Mouse (Mus musculus) embryonic facial prominence, embryonic 13.5 days (tissue): Measurements from ENCODE around the gene Gpatch4. TPM values are rescaled to one million over a fixed set of nuclear protein-coding genes. Genes with fewer than 3 reads are reported as not detected.

Experiments used
- ATAC-seq: fragments of 200-750 bp; cut with Nextera tagmentation; 2 replicates; pipeline ENCODE4 v1.8.0; 2017; ENCODE audit warnings: low read depth; ENCODE audit not compliant: insufficient number of reproducible peaks, insufficient read depth, low FRiP score, low TSS enrichment
- H3K27ac ChIP-seq: fragments of 300-500 bp; sonication (generic); 2 replicates; pipeline ENCODE4 v1.5.1; 2015; ENCODE audit warnings: moderate library complexity, mild to moderate bottlenecking, inconsistent platforms
- H3K27me3 ChIP-seq: fragments of 300-500 bp; sonication (generic); 2 replicates; pipeline ENCODE4 v1.6.1; 2015; ENCODE audit warnings: mild to moderate bottlenecking, inconsistent platforms
- H3K36me3 ChIP-seq: fragments of 300-500 bp; sonication (generic); 2 replicates; pipeline ENCODE4 v1.6.1; 2015; ENCODE audit warnings: mild to moderate bottlenecking, inconsistent platforms
- H3K4me1 ChIP-seq: fragments of 300-500 bp; sonication (generic); 2 replicates; pipeline ENCODE4 v1.6.1; 2015; ENCODE audit warnings: inconsistent platforms
- H3K4me2 ChIP-seq: fragments of 300-500 bp; sonication (generic); 2 replicates; pipeline ENCODE4 v1.6.1; 2015; ENCODE audit warnings: moderate library complexity, mild to moderate bottlenecking, inconsistent platforms
- H3K4me3 ChIP-seq: fragments of 300-500 bp; sonication (generic); 2 replicates; pipeline ENCODE4 v1.5.1; 2015; ENCODE audit warnings: mild to moderate bottlenecking, inconsistent platforms
- H3K9ac ChIP-seq: fragments of 300-500 bp; sonication (generic); 2 replicates; pipeline ENCODE4 v1.6.1; 2015; ENCODE audit warnings: mild to moderate bottlenecking, inconsistent platforms
- H3K9me3 ChIP-seq: fragments of 300-500 bp; sonication (generic); 2 replicates; pipeline ENCODE4 v1.6.1; 2016; ENCODE audit warnings: inconsistent platforms
- WGBS: fragments of 180-500 bp; shearing (Covaris S2); methylation state at CpG from one replicate; pipeline ENCODE4 v1.1.7; 2015; ENCODE audit warnings: mixed read lengths; 5-methylcytosine and 5-hydroxymethylcytosine counted together
- polyA plus RNA-seq: library from polyadenylated mRNA; unstranded; fragments of >200 nt; fragmentation: Nextera tagmentation; extraction: Ambion mirVana; gene quantifications from 2 replicates; pipeline ENCODE4 v1.2.1, GENCODE M21; 2015

Gene Gpatch4
- polyA plus RNA-seq, 1 experiment from 2014 or later = 38.5 TPM

DNA sequence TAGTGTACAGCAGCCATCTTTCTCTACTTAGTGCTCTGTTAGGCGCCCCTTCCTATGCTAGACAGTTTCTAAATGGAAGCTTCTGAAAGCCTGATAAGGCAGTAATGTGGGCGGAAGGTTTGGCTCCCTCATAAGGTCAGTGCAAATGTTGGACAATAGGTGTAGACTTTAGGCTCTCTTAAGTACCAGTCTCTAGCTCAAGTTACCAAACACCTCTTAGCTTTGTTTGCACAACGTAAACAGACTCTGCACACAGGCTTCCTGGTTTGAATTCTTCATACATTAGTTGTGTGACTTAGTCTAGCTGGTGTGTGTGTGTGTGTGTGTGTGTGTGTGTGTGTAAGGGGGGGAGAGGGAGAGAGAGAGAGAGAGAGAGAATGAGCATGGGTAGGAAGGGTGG lies 6.6 kb downstream of the Gpatch4 start:
- peaks cover 55% of the 10 kb centered on the region for H3K36me3 ChIP-seq
- 85% methylated on average over 3 of the region's 3 CpGs for whole genome bisulfite sequencing

DNA sequence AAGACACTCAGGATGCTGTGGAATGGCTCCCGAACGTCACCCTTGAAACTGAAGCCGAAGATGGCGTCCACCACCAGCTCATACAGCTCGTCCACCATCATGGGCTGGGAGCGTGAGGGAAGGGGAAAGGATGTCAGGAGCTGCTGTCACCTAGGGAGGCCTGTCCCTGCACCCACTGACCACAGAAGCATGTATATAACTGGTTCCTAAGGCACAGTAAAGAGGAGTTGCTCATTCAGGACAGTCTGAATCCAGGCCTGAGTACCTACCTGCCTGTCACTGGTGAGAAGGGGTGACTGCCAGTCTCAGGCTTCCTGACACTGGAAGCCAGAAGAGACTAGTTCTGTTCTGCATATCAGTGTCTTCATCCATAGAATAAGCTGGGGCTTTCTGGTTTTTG lies 14.1 kb downstream of the Gpatch4 start:
- peaks cover 11% of the 10 kb centered on the region for H3K4me1 ChIP-seq
- H3K9ac ChIP-seq = peak overlapping the region; percentile 91
- peak overlapping the region; percentile 89 for H3K4me2 ChIP-seq
- WGBS = 82% methylated on average over 6 of the region's 6 CpGs
- H3K36me3 ChIP-seq = peaks cover 50% of the 10 kb centered on the region
- ATAC-seq = no peak
- no peaks in the 10 kb centered on the region for H3K9me3 ChIP-seq
- H3K27me3 ChIP-seq = no peaks in the 10 kb centered on the region
- peak overlapping the region; percentile 90 for H3K4me3 ChIP-seq
- no peak overlapping the region for H3K27ac ChIP-seq

More for the DNA sequence above, 6.6 kb downstream of the Gpatch4 start:
- Histone ChIP-seq H3K4me3 (no peak overlapping the region), H3K9ac (no peak overlapping the region), H3K9me3 (no peaks in the 10 kb centered on the region), H3K4me1 (no peaks in the 10 kb centered on the region), H3K27ac (no peak overlapping the region), H3K27me3 (no peaks in the 10 kb centered on the region), H3K4me2 (no peak overlapping the region)
- no peak for ATAC-seq

DNA sequence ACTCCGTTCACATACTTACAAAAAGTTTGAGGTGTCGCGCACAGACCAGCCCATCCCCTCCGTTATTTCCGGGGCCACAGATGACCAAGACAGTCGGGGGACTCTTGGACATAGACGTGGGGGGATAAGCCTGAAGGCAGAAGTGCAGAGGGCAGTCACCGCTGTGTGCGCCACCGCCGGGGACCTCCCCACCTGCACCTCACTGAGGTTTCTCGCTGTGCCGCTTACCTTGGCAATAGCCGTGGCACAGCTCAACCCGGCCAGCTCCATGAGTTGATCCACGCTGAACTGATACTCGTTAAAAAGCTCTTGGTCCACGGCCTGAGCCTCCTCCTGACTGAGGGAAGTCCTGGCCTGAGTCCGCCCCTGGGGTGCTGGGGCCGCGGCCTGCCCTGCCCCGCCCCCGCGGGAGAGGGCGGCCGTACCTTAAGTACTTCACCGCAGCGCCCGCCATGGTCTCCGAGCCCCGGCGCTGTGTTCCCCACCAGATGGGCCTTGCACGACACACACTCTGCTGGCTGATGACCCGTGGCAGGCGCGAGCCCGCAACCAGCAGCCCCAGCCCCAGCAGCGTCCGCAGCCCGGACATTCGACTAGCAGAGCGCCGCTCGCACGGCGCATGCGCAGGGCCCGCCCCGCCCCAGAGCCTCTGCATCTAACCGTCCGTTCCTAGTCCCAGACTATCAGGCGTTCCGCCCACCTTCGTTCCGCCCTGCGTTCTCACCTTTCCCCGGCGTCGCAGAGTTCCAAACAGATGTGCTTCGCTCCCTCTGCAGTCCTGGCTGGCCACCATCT lies 15.2 kb downstream of the Gpatch4 start, which contains the start of gene Naxe:
Gene Naxe, minus strand, starts transcription at position 594 of the 795 bp plus-strand sequence.
- H3K36me3 ChIP-seq = peaks cover 39% of the 10 kb centered on the region
- peak within 1 kb of the TSS; percentile 72; the same call in 1 of the 2 replicates for H3K27ac ChIP-seq
- H3K9ac ChIP-seq = peak within 1 kb of the TSS; percentile 91
- peak; percentile 87 for ATAC-seq
- H3K9me3 ChIP-seq = no peaks in the 10 kb centered on the region
- peak within 1 kb of the TSS; percentile 89 for H3K4me2 ChIP-seq
- peak within 1 kb of the TSS; percentile 90 for H3K4me3 ChIP-seq
- peaks cover 11% of the 10 kb centered on the region for H3K4me1 ChIP-seq
- under 1% methylated on average over 60 of the region's 60 CpGs for WGBS
- no peaks in the 10 kb centered on the region for H3K27me3 ChIP-seq

DNA sequence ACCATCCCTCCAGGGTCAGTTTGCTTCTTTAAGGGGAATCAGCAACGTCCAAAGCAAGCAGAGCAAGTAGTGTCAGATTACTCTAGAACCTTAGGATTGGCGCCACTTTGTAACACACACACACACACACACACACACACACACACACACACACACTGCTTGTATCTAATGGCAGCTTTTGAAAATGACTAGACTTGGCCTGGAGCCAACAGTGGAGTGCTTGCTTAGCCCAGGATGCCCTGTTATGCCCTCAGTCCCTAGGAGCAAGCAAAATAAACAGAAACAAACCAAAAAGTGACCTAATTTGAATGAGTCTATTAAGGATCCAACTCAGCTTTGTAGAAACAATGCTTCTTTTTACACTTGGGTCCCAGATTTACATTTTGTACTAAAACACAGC lies 25.5 kb downstream of the Gpatch4 start:
- ATAC-seq = no peak
- Histone ChIP-seq H3K36me3 (no peaks in the 10 kb centered on the region), H3K4me2 (no peak overlapping the region), H3K27me3 (peaks cover 17% of the 10 kb centered on the region; the same call in 1 of the 2 replicates), H3K4me3 (no peak overlapping the region), H3K9ac (no peak overlapping the region), H3K4me1 (no peaks in the 10 kb centered on the region), H3K9me3 (no peaks in the 10 kb centered on the region), H3K27ac (no peak overlapping the region)
- 6% methylated on average over 2 of the region's 2 CpGs for WGBS

DNA sequence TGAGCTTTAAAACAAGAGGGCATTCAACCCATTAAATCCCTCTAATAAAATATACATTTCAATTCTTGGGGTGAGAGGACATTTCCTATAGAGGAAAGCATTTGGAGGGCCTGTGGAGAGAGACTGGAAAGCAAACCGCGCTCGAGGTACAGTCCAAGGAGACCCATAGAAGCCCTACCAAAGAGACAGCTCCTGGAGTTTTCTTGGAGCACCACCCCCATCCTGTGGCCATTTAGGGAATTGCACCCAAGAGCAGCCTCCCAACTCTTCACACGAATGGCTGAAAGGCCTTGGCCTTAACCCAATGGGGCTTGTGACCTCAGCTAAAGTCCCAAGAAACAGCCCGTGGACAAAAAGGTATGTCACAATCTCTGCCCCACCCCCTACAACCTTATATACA lies 28.9 kb downstream of the Gpatch4 start:
- Histone ChIP-seq H3K4me1 (no peaks in the 10 kb centered on the region), H3K9ac (no peak overlapping the region), H3K27ac (no peak overlapping the region), H3K4me3 (no peak overlapping the region), H3K27me3 (peaks cover 20% of the 10 kb centered on the region), H3K36me3 (no peaks in the 10 kb centered on the region), H3K9me3 (no peaks in the 10 kb centered on the region), H3K4me2 (no peak overlapping the region)
- 2% methylated on average over 5 of the region's 5 CpGs for WGBS
- no peak for ATAC-seq

DNA sequence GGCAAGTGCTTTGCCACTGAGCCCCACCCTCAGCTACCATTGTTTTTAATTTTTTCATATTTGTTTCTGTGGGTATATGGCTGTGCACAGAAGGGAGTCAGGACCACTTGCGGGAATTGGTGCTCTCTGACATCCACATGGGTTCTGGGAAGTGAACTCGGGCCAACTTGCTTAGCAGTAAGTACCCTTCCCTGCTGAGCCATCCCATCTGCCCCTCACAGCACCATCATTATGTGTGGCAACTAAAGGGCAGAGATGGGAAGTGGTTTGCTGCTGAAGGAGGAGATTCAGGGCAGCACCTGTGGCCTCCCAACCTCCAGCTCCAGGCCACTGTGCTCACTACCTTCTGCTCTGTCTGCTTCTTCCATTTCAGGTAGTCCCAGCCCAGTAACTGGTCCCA lies 30.7 kb downstream of the Gpatch4 start:
- no peak overlapping the region for H3K9ac ChIP-seq
- H3K27ac ChIP-seq = no peak overlapping the region
- H3K4me3 ChIP-seq = no peak overlapping the region
- no peaks in the 10 kb centered on the region for H3K9me3 ChIP-seq
- no peak overlapping the region for H3K4me2 ChIP-seq
- H3K27me3 ChIP-seq = peaks cover 20% of the 10 kb centered on the region
- ATAC-seq = no peak
- 71% methylated on average over 2 of the region's 2 CpGs for WGBS
- no peaks in the 10 kb centered on the region for H3K4me1 ChIP-seq
- H3K36me3 ChIP-seq = no peaks in the 10 kb centered on the region

DNA sequence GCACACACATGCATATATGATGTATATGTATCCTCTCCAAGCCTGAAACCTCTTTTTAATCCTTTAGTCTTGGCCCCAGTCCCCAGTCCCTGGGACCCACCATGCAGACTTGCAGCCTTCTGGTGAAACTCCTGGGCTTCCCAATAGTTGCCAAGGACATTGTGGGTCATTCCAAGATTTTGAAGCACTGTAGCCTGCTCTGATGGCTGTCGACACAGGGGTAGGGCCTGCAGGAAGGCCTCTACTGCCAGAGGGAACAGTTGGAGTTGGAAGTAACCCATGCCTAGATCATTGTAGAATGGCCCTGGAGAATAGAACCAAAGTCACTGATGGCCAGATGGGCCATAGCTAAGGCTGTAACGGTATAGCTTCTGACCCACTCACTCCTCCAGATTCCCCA lies 31.4 kb downstream of the Gpatch4 start:
- H3K27ac ChIP-seq = no peak overlapping the region
- WGBS = 70% methylated on average over 2 of the region's 2 CpGs
- ATAC-seq = no peak

DNA sequence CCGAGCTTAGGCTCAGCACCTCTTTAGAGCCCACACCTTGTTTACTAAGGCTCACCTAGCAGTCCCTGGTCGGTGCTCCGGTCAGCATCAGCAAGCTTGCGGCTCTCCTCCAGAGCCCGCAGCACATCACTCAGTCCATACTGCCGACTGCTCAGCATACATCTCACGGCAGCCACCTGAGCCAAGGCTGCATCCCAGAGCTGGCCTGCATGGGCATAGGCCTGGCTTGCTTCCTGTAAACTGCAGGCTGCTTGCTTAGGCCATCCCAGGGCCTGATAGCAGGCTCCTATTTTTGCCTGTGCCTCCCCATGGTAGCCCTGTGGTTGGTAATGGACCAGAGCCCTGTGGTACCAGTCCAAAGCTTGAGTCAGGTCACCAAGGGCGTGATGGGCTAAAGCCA lies 31.9 kb downstream of the Gpatch4 start:
- no peak overlapping the region for H3K9ac ChIP-seq
- no peaks in the 10 kb centered on the region for H3K4me1 ChIP-seq
- no peak overlapping the region for H3K27ac ChIP-seq
- ATAC-seq = no peak
- H3K4me3 ChIP-seq = no peak overlapping the region
- no peak overlapping the region for H3K4me2 ChIP-seq
- peaks cover 20% of the 10 kb centered on the region for H3K27me3 ChIP-seq
- no peaks in the 10 kb centered on the region for H3K9me3 ChIP-seq
- no peaks in the 10 kb centered on the region for H3K36me3 ChIP-seq
- WGBS = 80% methylated on average over 8 of the region's 8 CpGs

More for the DNA sequence above, 31.4 kb downstream of the Gpatch4 start:
- Histone ChIP-seq H3K9me3 (no peaks in the 10 kb centered on the region), H3K9ac (no peak overlapping the region), H3K36me3 (no peaks in the 10 kb centered on the region), H3K4me1 (no peaks in the 10 kb centered on the region), H3K27me3 (peaks cover 20% of the 10 kb centered on the region), H3K4me3 (no peak overlapping the region), H3K4me2 (no peak overlapping the region)

DNA sequence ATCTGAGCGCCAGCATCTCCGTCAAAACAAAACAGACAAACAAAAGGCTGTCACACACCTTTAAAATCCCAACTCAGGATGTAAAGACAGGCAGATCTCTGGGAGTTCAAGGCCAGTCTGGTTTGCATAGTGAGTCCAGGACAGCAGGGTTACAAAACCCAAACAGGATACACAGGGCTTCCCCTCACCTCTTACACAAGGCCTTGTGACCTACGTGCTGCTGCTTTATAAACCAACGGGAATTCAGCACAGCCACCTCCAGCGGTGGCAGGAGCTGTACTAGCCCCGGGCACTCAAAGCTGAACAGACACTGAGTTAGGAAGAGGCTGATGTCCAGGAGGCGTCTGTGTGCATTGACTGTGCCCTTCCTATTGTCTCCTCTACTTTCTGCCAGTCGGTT lies 34.5 kb downstream of the Gpatch4 start:
- H3K4me2 ChIP-seq = no peak overlapping the region
- no peak overlapping the region for H3K4me3 ChIP-seq
- ATAC-seq = no peak
- no peaks in the 10 kb centered on the region for H3K9me3 ChIP-seq
- H3K27me3 ChIP-seq = peaks cover 7% of the 10 kb centered on the region; the same call in 1 of the 2 replicates
- peaks cover 8% of the 10 kb centered on the region for H3K4me1 ChIP-seq
- peak overlapping the region; percentile 27; the same call in 1 of the 2 replicates for H3K9ac ChIP-seq
- 29% methylated on average over 8 of the region's 8 CpGs for WGBS
- no peak overlapping the region for H3K27ac ChIP-seq
- no peaks in the 10 kb centered on the region for H3K36me3 ChIP-seq

DNA sequence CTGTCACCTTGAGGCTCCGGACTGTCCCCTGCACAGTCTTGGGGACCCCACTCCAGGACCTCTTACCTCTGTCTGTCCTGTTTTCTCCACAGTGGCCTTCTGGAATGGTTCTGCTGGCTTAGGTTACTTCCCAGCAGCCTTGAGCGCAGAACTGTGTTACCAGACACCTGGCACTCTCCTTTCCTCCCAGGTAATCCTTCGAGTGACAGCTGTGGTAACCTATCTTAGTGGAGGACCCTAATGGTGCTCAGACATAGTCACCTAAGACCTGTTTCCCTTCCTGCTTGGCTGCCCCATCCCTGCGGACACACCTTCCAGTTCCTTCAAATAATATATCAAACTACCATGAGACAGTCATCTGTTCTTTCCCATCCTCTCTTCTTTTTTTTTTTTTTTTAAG lies 35.3 kb downstream of the Gpatch4 start, which contains the start of gene Ttc24:
Gene Ttc24, minus strand, starts transcription at position 101 of the 400 bp plus-strand sequence.
- no peak within 1 kb of the TSS for H3K4me3 ChIP-seq
- H3K27ac ChIP-seq = no peak within 1 kb of the TSS
- no peaks in the 10 kb centered on the region for H3K36me3 ChIP-seq
- peaks cover 3% of the 10 kb centered on the region; the same call in 1 of the 2 replicates for H3K27me3 ChIP-seq
- H3K9ac ChIP-seq = peak within 1 kb of the TSS; percentile 27; the same call in 1 of the 2 replicates
- no peak within 1 kb of the TSS for H3K4me2 ChIP-seq
- WGBS = 66% methylated on average over 4 of the region's 4 CpGs
- peaks cover 16% of the 10 kb centered on the region for H3K4me1 ChIP-seq
- no peaks in the 10 kb centered on the region for H3K9me3 ChIP-seq
- ATAC-seq = no peak

DNA sequence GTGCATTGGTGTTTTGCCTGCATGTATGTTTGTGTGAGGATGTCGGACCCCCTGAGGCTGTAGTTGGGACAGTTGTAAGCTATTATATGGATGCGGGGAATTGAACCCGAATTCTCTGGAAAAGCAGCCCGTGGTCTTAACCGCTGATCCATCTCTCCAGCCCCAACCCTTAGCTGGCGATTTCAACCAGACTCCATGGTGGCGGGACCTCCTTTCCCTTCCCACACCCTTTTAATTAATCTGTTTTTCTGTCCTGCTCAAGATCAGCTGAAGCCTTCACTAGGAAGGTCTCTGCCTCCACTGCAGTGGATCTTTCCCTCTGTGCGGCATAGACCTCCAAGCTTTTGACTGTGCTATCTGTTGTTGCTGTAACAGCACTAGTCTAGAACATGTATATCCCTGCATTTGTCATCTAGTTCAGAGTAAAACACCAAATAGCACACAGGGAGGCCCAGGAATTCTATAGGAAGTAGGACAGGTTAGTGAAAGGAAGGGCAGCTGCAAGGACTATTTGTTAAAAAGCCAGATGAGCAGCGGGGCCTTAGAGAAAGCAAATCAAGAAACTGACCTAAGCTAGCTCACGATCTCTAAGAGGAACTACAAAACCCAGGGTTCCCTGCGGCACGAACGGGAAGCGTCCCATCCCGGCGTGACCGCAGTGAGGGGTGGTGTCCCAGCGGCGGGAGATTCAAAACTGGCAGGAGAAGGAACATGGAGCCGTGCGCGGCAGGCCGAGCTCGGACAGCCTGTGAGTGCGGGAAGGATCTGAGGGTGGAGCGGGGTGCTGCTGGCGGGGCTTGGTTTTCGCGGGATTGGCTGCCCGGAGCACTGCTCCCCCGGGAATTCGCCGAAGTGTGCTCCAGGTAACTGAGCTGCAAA lies 38.7 kb downstream of the Gpatch4 start, which contains the start of gene Iqgap3:
Gene Iqgap3, plus strand, starts transcription at position 627 of the 879 bp plus-strand sequence.
- Histone ChIP-seq H3K9ac (peak within 1 kb of the TSS; percentile 74), H3K36me3 (peaks cover 15% of the 10 kb centered on the region), H3K9me3 (no peaks in the 10 kb centered on the region), H3K4me3 (peak within 1 kb of the TSS; percentile 68), H3K27me3 (no peaks in the 10 kb centered on the region), H3K4me1 (peaks cover 16% of the 10 kb centered on the region), H3K27ac (peak within 1 kb of the TSS; percentile 39; the same call in 1 of the 2 replicates), H3K4me2 (peak within 1 kb of the TSS; percentile 76)
- peak; percentile 80; the same call in 1 of the 2 replicates for ATAC-seq
- WGBS = 19% methylated on average over 33 of the region's 33 CpGs
